In genomic region chr1:39134521-39134920, GRCm38 (mm10) we compare ENCODE assay signal across 24 mouse cellular contexts. TPM values are rescaled to one million over a fixed set of nuclear protein-coding genes. Genes with fewer than 3 reads are reported as not detected.
DNase-seq lines count a peak whose midpoint lies in the region; ATAC-seq and TF ChIP-seq lines count a peak whose summit lies in the region.
"Had no signal": no experiment of that assay in that cellular context is flagged by ENCODE, and none has a peak within 500 bp of the region (broad histone marks: within the 10 kb centered on the region; RNA-seq: fewer than 3 reads in every experiment).

No protein-coding gene starts in this region.

- no peak overlapping the region for H3K9ac ChIP-seq in lung, embryonic 14.5 days
- no peak overlapping the region for H3K9ac ChIP-seq in embryonic facial prominence, embryonic 14.5 days (ENCODE audit: low read depth, low read length)
- H3K9ac ChIP-seq in limb, embryonic 14.5 days (ENCODE audit: low read depth, low read length, severe bottlenecking): no peak overlapping the region
- H3K9ac ChIP-seq: embryonic facial prominence, embryonic 12.5 days; forebrain, postnatal 0 days; hindbrain, embryonic 12.5 days; hindbrain, embryonic 15.5 days had no signal

- no peak overlapping the region for H3K27ac ChIP-seq in lung, embryonic 14.5 days (ENCODE audit: low read depth)
- peak overlapping the region; percentile 52; the same call in 1 of the 2 replicates for H3K27ac ChIP-seq in embryonic facial prominence, embryonic 14.5 days (replicated peaks; ENCODE audit: low read depth, low read length)
- peak overlapping the region; percentile 52; the same call in 1 of the 2 replicates for H3K27ac ChIP-seq in limb, embryonic 14.5 days (replicated peaks; ENCODE audit: low read depth, low read length)
- H3K27ac ChIP-seq: embryonic facial prominence, embryonic 12.5 days; gastrocnemius, adult 2 months; hindbrain, embryonic 12.5 days; hindbrain, embryonic 15.5 days had no signal

- DNase-seq in lung, embryonic 14.5 days: peak; percentile 12
- DNase-seq in lung, postnatal 25 days (ENCODE audit: low spot score): no peak
- peak; percentile 68 for DNase-seq in embryonic facial prominence, embryonic 14.5 days (ENCODE audit: low spot score)
- peak; percentile 67 for DNase-seq in limb, embryonic 14.5 days (ENCODE audit: low spot score)
- DNase-seq in thymus, postnatal 36 days: no peak
- no peak for DNase-seq in cerebellum, adult 9-10 months
- DNase-seq: adrenal gland, adult 8-10 months; adrenal gland, postnatal 25 days; cerebellum, adult 11-12 months; cerebellum, adult 8-10 months; cerebellum, postnatal 14 days; forebrain, postnatal 0 days; gastrocnemius, adult 2 months; gastrocnemius, postnatal 14 days; heart, adult 11 months had no signal

- H3K36me3 ChIP-seq in lung, embryonic 14.5 days (ENCODE audit: insufficient read depth): no peaks in the 10 kb centered on the region
- H3K36me3 ChIP-seq in embryonic facial prominence, embryonic 14.5 days (ENCODE audit: control insufficient read depth, insufficient read depth, low read length): no peaks in the 10 kb centered on the region
- no peaks in the 10 kb centered on the region for H3K36me3 ChIP-seq in limb, embryonic 14.5 days (ENCODE audit: control insufficient read depth, insufficient read depth, low read length)
- H3K36me3 ChIP-seq: embryonic facial prominence, embryonic 12.5 days; hindbrain, embryonic 12.5 days; hindbrain, embryonic 15.5 days had no signal

- TF ChIP-seq POLR2A in limb, embryonic 14.5 days (IDR thresholded peaks at IDR 0.05; ENCODE audit: borderline replicate concordance, extremely low read depth, insufficient read depth, insufficient read length): no peak

- H3K4me3 ChIP-seq in lung, embryonic 14.5 days (ENCODE audit: low read depth, low read length): no peak overlapping the region
- H3K4me3 ChIP-seq in embryonic facial prominence, embryonic 14.5 days (ENCODE audit: low read depth, low read length): no peak overlapping the region
- H3K4me3 ChIP-seq in limb, embryonic 14.5 days (replicated peaks; ENCODE audit: low read length): no peak overlapping the region
- H3K4me3 ChIP-seq: embryonic facial prominence, embryonic 12.5 days; gastrocnemius, adult 2 months; hindbrain, embryonic 12.5 days; hindbrain, embryonic 15.5 days had no signal

- no peaks in the 10 kb centered on the region for H3K9me3 ChIP-seq in lung, embryonic 14.5 days (ENCODE audit: low read depth, low read length)
- H3K9me3 ChIP-seq in embryonic facial prominence, embryonic 14.5 days (ENCODE audit: control insufficient read depth, low read length): no peaks in the 10 kb centered on the region
- H3K9me3 ChIP-seq in limb, embryonic 14.5 days (ENCODE audit: control insufficient read depth, low read length): no peaks in the 10 kb centered on the region
- H3K9me3 ChIP-seq: embryonic facial prominence, embryonic 12.5 days; hindbrain, embryonic 12.5 days; hindbrain, embryonic 15.5 days had no signal

- 57% methylated on average over 2 of the region's 2 CpGs for WGBS in lung, embryonic 14.5 days
- 32% methylated on average over 2 of the region's 2 CpGs for WGBS in embryonic facial prominence, embryonic 14.5 days
- WGBS in limb, embryonic 14.5 days: 28% methylated on average over 2 of the region's 2 CpGs

- no peaks in the 10 kb centered on the region for H3K4me1 ChIP-seq in lung, embryonic 14.5 days (ENCODE audit: insufficient read depth)
- peaks cover 3% of the 10 kb centered on the region; the same call in 1 of the 2 replicates for H3K4me1 ChIP-seq in embryonic facial prominence, embryonic 14.5 days (ENCODE audit: control insufficient read depth, insufficient read depth, low read length)
- H3K4me1 ChIP-seq in limb, embryonic 14.5 days (ENCODE audit: control insufficient read depth, insufficient read depth, low read length): no peaks in the 10 kb centered on the region
- H3K4me1 ChIP-seq: hindbrain, embryonic 12.5 days; hindbrain, embryonic 15.5 days had no signal

- H3K4me2 ChIP-seq in lung, embryonic 14.5 days: no peak overlapping the region
- H3K4me2 ChIP-seq in embryonic facial prominence, embryonic 14.5 days (ENCODE audit: low read depth, low read length): no peak overlapping the region
- H3K4me2 ChIP-seq in limb, embryonic 14.5 days (replicated peaks; ENCODE audit: low read depth, low read length, severe bottlenecking): no peak overlapping the region
- H3K4me2 ChIP-seq: embryonic facial prominence, embryonic 12.5 days; heart, embryonic 11.5 days; hindbrain, embryonic 12.5 days; hindbrain, embryonic 15.5 days had no signal

- no peak for ATAC-seq in lung, embryonic 14.5 days (ENCODE audit: insufficient read depth)
- no peak for ATAC-seq in embryonic facial prominence, embryonic 14.5 days (ENCODE audit: low read depth)
- peak; percentile 41 for ATAC-seq in limb, embryonic 14.5 days (ENCODE audit: low FRiP score, low read depth)
- ATAC-seq: activated CD4-positive, CD25-positive, alpha-beta regulatory T cell, adult 4 months; CD4-positive, CD25-positive, alpha-beta regulatory T cell, adult 4 months; forebrain, embryonic 14.5 days; forebrain, postnatal 0 days had no signal

- no peaks in the 10 kb centered on the region for H3K27me3 ChIP-seq in lung, embryonic 14.5 days (ENCODE audit: insufficient read depth, low read length)
- no peaks in the 10 kb centered on the region for H3K27me3 ChIP-seq in embryonic facial prominence, embryonic 14.5 days (replicated peaks; ENCODE audit: control insufficient read depth, insufficient read depth, low read length)
- H3K27me3 ChIP-seq in limb, embryonic 14.5 days (ENCODE audit: control insufficient read depth, insufficient read depth, low read length): no peaks in the 10 kb centered on the region
- H3K27me3 ChIP-seq: embryonic facial prominence, embryonic 12.5 days; hindbrain, embryonic 12.5 days; hindbrain, embryonic 15.5 days had no signal

- no peak for TF ChIP-seq CTCF in lung, embryonic 14.5 days (IDR thresholded peaks at IDR 0.05; ENCODE audit: low read depth)

RNA-seq across cellular contexts. Expression of gene Npas2, which starts 59.0 kb away (rescaled TPM):
- 0.30 and 0.59 TPM in 2 replicates for polyA plus RNA-seq in lung, embryonic 14.5 days (2014; fragmentation: Nextera tagmentation; extraction: Ambion mirVana)
- 1.7 and 2.7 TPM in 2 replicates for polyA plus RNA-seq in embryonic facial prominence, embryonic 14.5 days (2014; fragmentation: Nextera tagmentation; extraction: Ambion mirVana)
- polyA plus RNA-seq in limb, embryonic 14.5 days (2012; rRNA removed): 3.2 and 4.4 TPM in 2 replicates
- polyA plus RNA-seq in limb, embryonic 14.5 days (2014; fragmentation: Nextera tagmentation; extraction: Ambion mirVana): 2.0 and 2.2 TPM in 2 replicates
- polyA plus RNA-seq: C2C12; forebrain, embryonic 11.5 days had no signal

Comparison
In these comparisons a context has a peak if more than half of its experiments do, and no peak if none do; other contexts are left out.
1. DNase-seq: peak in lung, embryonic 14.5 days (single experiment), embryonic facial prominence, embryonic 14.5 days (single experiment) and limb, embryonic 14.5 days (single experiment); none in lung, postnatal 25 days (single experiment), thymus, postnatal 36 days (0 of 2) and cerebellum, adult 9-10 months (single experiment).